In the genomic region with DNA sequence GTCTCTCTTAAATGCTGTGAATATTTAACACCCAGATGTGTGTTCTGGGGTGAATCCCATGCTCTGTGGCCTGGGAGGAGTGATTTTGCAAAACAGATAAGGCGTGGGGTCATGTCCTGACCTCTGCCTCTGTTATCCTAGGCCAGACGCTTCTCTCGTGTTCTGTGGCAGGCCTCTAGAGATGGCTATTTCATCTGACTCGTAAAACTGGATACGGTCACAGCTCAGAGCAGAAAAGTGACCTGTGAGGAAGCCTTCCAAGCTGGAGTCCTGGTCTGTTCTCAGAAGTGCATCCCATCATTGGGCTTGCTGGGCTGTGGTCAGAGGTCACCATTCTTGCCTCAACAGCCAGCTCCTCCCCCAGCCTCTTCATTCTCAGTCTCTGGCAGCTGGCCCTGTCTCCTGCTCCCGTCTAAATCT, we compare ENCODE assay signal across 13 mouse cellular contexts. TPM values are rescaled to one million over a fixed set of nuclear protein-coding genes. Genes with fewer than 3 reads are reported as not detected.
DNase-seq lines count a peak whose midpoint lies in the region; ATAC-seq lines count a peak whose summit lies in the region.
"Had no signal": no experiment of that assay in that cellular context is flagged by ENCODE, and none has a peak within 500 bp of the region (broad histone marks: within the 10 kb centered on the region; RNA-seq: fewer than 3 reads in every experiment).

No protein-coding gene starts in this region.

- no peaks in the 10 kb centered on the region for H3K9me3 ChIP-seq in forebrain, embryonic 10.5 days
- no peaks in the 10 kb centered on the region for H3K9me3 ChIP-seq in forebrain, embryonic 16.5 days (ENCODE audit: control insufficient read depth, low read length)
- no peaks in the 10 kb centered on the region for H3K9me3 ChIP-seq in midbrain, embryonic 10.5 days (replicated peaks)
- H3K9me3 ChIP-seq in midbrain, embryonic 15.5 days: no peaks in the 10 kb centered on the region
- H3K9me3 ChIP-seq in kidney, embryonic 16.5 days (ENCODE audit: low read length): no peaks in the 10 kb centered on the region
- H3K9me3 ChIP-seq: embryonic facial prominence, embryonic 15.5 days had no signal

- H3K36me3 ChIP-seq in forebrain, embryonic 10.5 days (replicated peaks): peaks cover 15% of the 10 kb centered on the region
- no peaks in the 10 kb centered on the region for H3K36me3 ChIP-seq in forebrain, embryonic 16.5 days (ENCODE audit: control insufficient read depth, insufficient read depth)
- H3K36me3 ChIP-seq in midbrain, embryonic 10.5 days: peaks cover 11% of the 10 kb centered on the region
- H3K36me3 ChIP-seq in midbrain, embryonic 15.5 days (replicated peaks): no peaks in the 10 kb centered on the region
- no peaks in the 10 kb centered on the region for H3K36me3 ChIP-seq in kidney, embryonic 16.5 days (ENCODE audit: insufficient read depth, low read length)
- H3K36me3 ChIP-seq: embryonic facial prominence, embryonic 15.5 days had no signal

- intact Hi-C loops in heart, postnatal 14 days (cut with DNase I): no loop called here

- no peak for DNase-seq in forebrain, embryonic 10.5 days (ENCODE audit: extremely low spot score, low spot score)
- DNase-seq in midbrain, embryonic 10.5 days (ENCODE audit: low spot score): peak; percentile 67
- DNase-seq in lung, postnatal 14 days: peak; percentile 53
- DNase-seq in heart, postnatal 14 days: no peak
- DNase-seq in testis, postnatal 14 days (ENCODE audit: low spot score): no peak
- DNase-seq: cerebellum, adult 9-11 months had no signal

- no peak overlapping the region for H3K9ac ChIP-seq in forebrain, embryonic 16.5 days (replicated peaks; ENCODE audit: low read depth, low read length)
- H3K9ac ChIP-seq in midbrain, embryonic 15.5 days: no peak overlapping the region
- no peak overlapping the region for H3K9ac ChIP-seq in kidney, embryonic 16.5 days (replicated peaks; ENCODE audit: low read length)
- H3K9ac ChIP-seq: embryonic facial prominence, embryonic 15.5 days had no signal

- H3K27ac ChIP-seq in forebrain, embryonic 10.5 days: peak overlapping the region; percentile 76
- no peak overlapping the region for H3K27ac ChIP-seq in forebrain, embryonic 16.5 days (ENCODE audit: low read length)
- peak overlapping the region; percentile 72 for H3K27ac ChIP-seq in midbrain, embryonic 10.5 days (replicated peaks)
- no peak overlapping the region for H3K27ac ChIP-seq in midbrain, embryonic 15.5 days
- no peak overlapping the region for H3K27ac ChIP-seq in kidney, embryonic 16.5 days (ENCODE audit: low read length)
- H3K27ac ChIP-seq: embryonic facial prominence, embryonic 15.5 days; layer of hippocampus, adult 2 months had no signal

- WGBS in forebrain, embryonic 10.5 days: 51% methylated on average over 6 of the region's 6 CpGs
- 66% methylated on average over 6 of the region's 6 CpGs for WGBS in forebrain, embryonic 16.5 days
- 23% methylated on average over 6 of the region's 6 CpGs for WGBS in midbrain, embryonic 10.5 days
- 34% methylated on average over 6 of the region's 6 CpGs for WGBS in midbrain, embryonic 15.5 days
- WGBS in kidney, embryonic 16.5 days: 21% methylated on average over 6 of the region's 6 CpGs

- H3K4me2 ChIP-seq in forebrain, embryonic 16.5 days (ENCODE audit: low read length): no peak overlapping the region
- H3K4me2 ChIP-seq in midbrain, embryonic 15.5 days: no peak overlapping the region
- no peak overlapping the region for H3K4me2 ChIP-seq in kidney, embryonic 16.5 days (replicated peaks; ENCODE audit: low read depth, low read length)
- H3K4me2 ChIP-seq: embryonic facial prominence, embryonic 15.5 days had no signal

- peaks cover 35% of the 10 kb centered on the region for H3K27me3 ChIP-seq in forebrain, embryonic 10.5 days (ENCODE audit: poor library complexity, severe bottlenecking)
- H3K27me3 ChIP-seq in forebrain, embryonic 16.5 days (replicated peaks; ENCODE audit: control insufficient read depth, insufficient read depth, low read length): no peaks in the 10 kb centered on the region
- H3K27me3 ChIP-seq in midbrain, embryonic 10.5 days (ENCODE audit: low read depth, poor library complexity, severe bottlenecking): peaks cover 37% of the 10 kb centered on the region
- H3K27me3 ChIP-seq in midbrain, embryonic 15.5 days (replicated peaks): peaks cover under 1% of the 10 kb centered on the region; the same call in 1 of the 2 replicates
- H3K27me3 ChIP-seq in kidney, embryonic 16.5 days (ENCODE audit: insufficient read depth, low read length): peaks cover 20% of the 10 kb centered on the region

- no peak overlapping the region for H3K4me3 ChIP-seq in forebrain, embryonic 10.5 days
- no peak overlapping the region for H3K4me3 ChIP-seq in forebrain, embryonic 16.5 days (replicated peaks; ENCODE audit: low read length)
- H3K4me3 ChIP-seq in midbrain, embryonic 10.5 days: no peak overlapping the region
- H3K4me3 ChIP-seq in midbrain, embryonic 15.5 days: no peak overlapping the region
- H3K4me3 ChIP-seq in kidney, embryonic 16.5 days (ENCODE audit: low read length): no peak overlapping the region
- H3K4me3 ChIP-seq: embryonic facial prominence, embryonic 15.5 days; layer of hippocampus, adult 2 months had no signal

- H3K4me1 ChIP-seq in forebrain, embryonic 10.5 days: peaks cover 70% of the 10 kb centered on the region
- peaks cover 5% of the 10 kb centered on the region; the same call in 1 of the 2 replicates for H3K4me1 ChIP-seq in forebrain, embryonic 16.5 days (replicated peaks; ENCODE audit: control insufficient read depth, insufficient read depth, low read length)
- peaks cover 80% of the 10 kb centered on the region for H3K4me1 ChIP-seq in midbrain, embryonic 10.5 days
- peaks cover 11% of the 10 kb centered on the region for H3K4me1 ChIP-seq in midbrain, embryonic 15.5 days
- peaks cover 19% of the 10 kb centered on the region for H3K4me1 ChIP-seq in kidney, embryonic 16.5 days (ENCODE audit: insufficient read depth, low read length)
- H3K4me1 ChIP-seq: embryonic facial prominence, embryonic 15.5 days had no signal

- no peak for ATAC-seq in forebrain, embryonic 16.5 days
- no peak for ATAC-seq in midbrain, embryonic 15.5 days (replicated peaks)
- peak; percentile 52 for ATAC-seq in kidney, embryonic 16.5 days (ENCODE audit: low FRiP score, low TSS enrichment)

RNA-seq across cellular contexts. Expression of gene Hhipl1, which starts 6.4 kb away (rescaled TPM):
- 2.8 and 3.4 TPM in 2 replicates for polyA plus RNA-seq in forebrain, embryonic 10.5 days (2016; fragmentation: Nextera tagmentation; extraction: Ambion mirVana)
- polyA plus RNA-seq in forebrain, embryonic 16.5 days (2015; fragmentation: Nextera tagmentation; extraction: Ambion mirVana): 1.6 and 2.3 TPM in 2 replicates
- polyA plus RNA-seq in midbrain, embryonic 10.5 days (2016; fragmentation: Nextera tagmentation; extraction: Ambion mirVana): 3.7 and 5.1 TPM in 2 replicates
- 2.7 and 2.8 TPM in 2 replicates for polyA plus RNA-seq in midbrain, embryonic 15.5 days (2015; fragmentation: Nextera tagmentation; extraction: Ambion mirVana)
- polyA plus RNA-seq in kidney, embryonic 16.5 days (2015; fragmentation: Nextera tagmentation; extraction: Ambion mirVana): 0.80 and 0.81 TPM in 2 replicates
- 1 to 10 TPM; 1.7 TPM for total RNA-seq in heart, postnatal 14 days (2021)
- total RNA-seq: granulocyte monocyte progenitor cell, adult 5-6 weeks; megakaryocyte progenitor cell, adult 5-6 weeks had no signal

RNA-seq across cellular contexts. Expression of gene Cyp46a1, which starts 21.7 kb away (rescaled TPM):
- polyA plus RNA-seq in forebrain, embryonic 10.5 days (2016; fragmentation: Nextera tagmentation; extraction: Ambion mirVana): 19.4 and 20.1 TPM in 2 replicates
- 23.8 and 28.4 TPM in 2 replicates for polyA plus RNA-seq in forebrain, embryonic 16.5 days (2015; fragmentation: Nextera tagmentation; extraction: Ambion mirVana)
- 17.5 and 19.4 TPM in 2 replicates for polyA plus RNA-seq in midbrain, embryonic 10.5 days (2016; fragmentation: Nextera tagmentation; extraction: Ambion mirVana)
- 23.6 and 24.9 TPM in 2 replicates for polyA plus RNA-seq in midbrain, embryonic 15.5 days (2015; fragmentation: Nextera tagmentation; extraction: Ambion mirVana)
- polyA plus RNA-seq in kidney, embryonic 16.5 days (2015; fragmentation: Nextera tagmentation; extraction: Ambion mirVana): 11.8 and 12.2 TPM in 2 replicates
- total RNA-seq in heart, postnatal 14 days (2021): 1 to 10 TPM in 1 of 2 experiments, under 1 TPM in 1; 0.54 to 1.7 TPM
- total RNA-seq: granulocyte monocyte progenitor cell, adult 5-6 weeks had no signal

RNA-seq across cellular contexts. Expression of gene Ccdc85c, which starts 37.2 kb away (rescaled TPM):
- 13.5 and 14.6 TPM in 2 replicates for polyA plus RNA-seq in forebrain, embryonic 10.5 days (2016; fragmentation: Nextera tagmentation; extraction: Ambion mirVana)
- polyA plus RNA-seq in forebrain, embryonic 16.5 days (2015; fragmentation: Nextera tagmentation; extraction: Ambion mirVana): 12.0 and 12.9 TPM in 2 replicates
- 12.1 and 15.5 TPM in 2 replicates for polyA plus RNA-seq in midbrain, embryonic 10.5 days (2016; fragmentation: Nextera tagmentation; extraction: Ambion mirVana)
- 15.3 and 15.8 TPM in 2 replicates for polyA plus RNA-seq in midbrain, embryonic 15.5 days (2015; fragmentation: Nextera tagmentation; extraction: Ambion mirVana)
- polyA plus RNA-seq in kidney, embryonic 16.5 days (2015; fragmentation: Nextera tagmentation; extraction: Ambion mirVana): 5.3 and 6.8 TPM in 2 replicates
- total RNA-seq in heart, postnatal 14 days (2021): 10 to 100 TPM; 33.2 to 35.2 TPM

RNA-seq across cellular contexts. Expression of gene Eml1, which starts 58.3 kb away (rescaled TPM):
- polyA plus RNA-seq in forebrain, embryonic 10.5 days (2016; fragmentation: Nextera tagmentation; extraction: Ambion mirVana): 95.1 and 102 TPM in 2 replicates
- 86.7 and 88.4 TPM in 2 replicates for polyA plus RNA-seq in forebrain, embryonic 16.5 days (2015; fragmentation: Nextera tagmentation; extraction: Ambion mirVana)
- 121 and 123 TPM in 2 replicates for polyA plus RNA-seq in midbrain, embryonic 10.5 days (2016; fragmentation: Nextera tagmentation; extraction: Ambion mirVana)
- 52.9 and 61.3 TPM in 2 replicates for polyA plus RNA-seq in midbrain, embryonic 15.5 days (2015; fragmentation: Nextera tagmentation; extraction: Ambion mirVana)
- polyA plus RNA-seq in kidney, embryonic 16.5 days (2015; fragmentation: Nextera tagmentation; extraction: Ambion mirVana): 82.7 and 92.4 TPM in 2 replicates
- 10 to 100 TPM; 81.7 to 89.8 TPM for total RNA-seq in heart, postnatal 14 days (2021)
- total RNA-seq: granulocyte monocyte progenitor cell, adult 5-6 weeks; megakaryocyte progenitor cell, adult 5-6 weeks had no signal

Comparison
In these comparisons a context has a peak if more than half of its experiments do, and no peak if none do; other contexts are left out.
1. H3K27ac ChIP-seq: peak in forebrain, embryonic 10.5 days (single experiment) and midbrain, embryonic 10.5 days (single experiment); none in forebrain, embryonic 16.5 days (single experiment), midbrain, embryonic 15.5 days (single experiment) and kidney, embryonic 16.5 days (single experiment).
2. DNase-seq: peak in midbrain, embryonic 10.5 days (single experiment) and lung, postnatal 14 days (single experiment); none in forebrain, embryonic 10.5 days (single experiment), heart, postnatal 14 days (0 of 2) and testis, postnatal 14 days (single experiment).